Mouse (Mus musculus): ENCODE data around the gene Lrwd1.

GRCm38 (mm10) chr5:136170512-136171362, 34.9 kb upstream of the Lrwd1 start, which contains the start of gene Orai2:
- TF ChIP-seq GATA1 (IDR thresholded peaks at IDR 0.05; ENCODE audit: borderline replicate concordance, low read length) (no peak), CTCF (IDR thresholded peaks at IDR 0.05; ENCODE audit: low read depth, low read length) (no peak), POLR2AphosphoS5 (IDR thresholded peaks at IDR 0.05; ENCODE audit: insufficient replicate concordance, low read depth, low read length) (no peak), TAL1 (conservative IDR thresholded peaks at IDR 0.05; ENCODE audit: low read depth, low read length) (no peak), GATA2 (IDR thresholded peaks at IDR 0.05; ENCODE audit: borderline replicate concordance, low read depth, low read length) (no peak)
